Mouse (Mus musculus) forebrain, embryonic 11.5 days (tissue): ENCODE measurements around the gene Gata3. TPM values are rescaled to one million over a fixed set of nuclear protein-coding genes. Genes with fewer than 3 reads are reported as not detected.

Experiments
- ATAC-seq: fragments of 200-750 bp; cut with Nextera tagmentation; replicated peaks from 2 replicates; pipeline ENCODE4 v1.8.0; 2017; ENCODE audit warnings: moderate TSS enrichment; ENCODE audit not compliant: low FRiP score
- DNase-seq: peaks from one replicate; pipeline ENCODE4 v3.0.0-alpha.2; 2017; ENCODE audit warnings: low spot score
- H3K27ac ChIP-seq: fragments of 300-500 bp; sonication (generic); 2 replicates; pipeline ENCODE4 v1.5.1; 2014; ENCODE audit warnings: low read depth, low read length
- H3K27me3 ChIP-seq: fragments of 300-500 bp; sonication (generic); 2 replicates; pipeline ENCODE4 v1.6.1; 2014; ENCODE audit warnings: mild to moderate bottlenecking, low read length, mixed read lengths; ENCODE audit not compliant: control insufficient read depth, insufficient read depth
- H3K36me3 ChIP-seq: fragments of 300-500 bp; sonication (generic); 2 replicates; pipeline ENCODE4 v1.6.1; 2014; ENCODE audit warnings: mild to moderate bottlenecking, low read length, moderate library complexity, mixed read lengths; ENCODE audit not compliant: control insufficient read depth, insufficient read depth
- H3K4me1 ChIP-seq: fragments of 300-500 bp; sonication (generic); replicated peaks from 2 replicates; pipeline ENCODE4 v1.6.1; 2014; ENCODE audit warnings: low read length, mixed read lengths; ENCODE audit not compliant: control insufficient read depth, insufficient read depth
- H3K4me2 ChIP-seq: fragments of 300-500 bp; sonication (generic); 2 replicates; pipeline ENCODE4 v1.6.1; 2014; ENCODE audit warnings: low read depth, mild to moderate bottlenecking, low read length, moderate library complexity, mixed read lengths; ENCODE audit not compliant: severe bottlenecking
- H3K4me3 ChIP-seq: fragments of 300-500 bp; sonication (generic); 2 replicates; pipeline ENCODE4 v1.5.1; 2014; ENCODE audit warnings: low read depth, low read length
- H3K9ac ChIP-seq: fragments of 300-500 bp; sonication (generic); 2 replicates; pipeline ENCODE4 v1.6.1; 2014; ENCODE audit warnings: low read length
- H3K9me3 ChIP-seq: fragments of 300-500 bp; sonication (generic); 2 replicates; pipeline ENCODE4 v1.6.1; 2016; ENCODE audit warnings: low read length, mixed read lengths; ENCODE audit not compliant: control insufficient read depth
- WGBS: fragments of 180-500 bp; shearing (Covaris S2); extraction: QIAGEN DNeasy Blood & Tissue Kit; methylation state at CpG from one replicate; pipeline ENCODE4 v1.1.7; 2014; 5-methylcytosine and 5-hydroxymethylcytosine counted together
- polyA plus RNA-seq: library from polyadenylated mRNA; unstranded; fragments of >200 nt; fragmentation: Nextera tagmentation; extraction: Ambion mirVana; gene quantifications from 2 replicates; pipeline ENCODE4 v1.2.1, GENCODE M21; 2014

Gata3 gene
- polyA plus RNA-seq, 1 experiment from 2014 or later, result 3.4 TPM

DNA sequence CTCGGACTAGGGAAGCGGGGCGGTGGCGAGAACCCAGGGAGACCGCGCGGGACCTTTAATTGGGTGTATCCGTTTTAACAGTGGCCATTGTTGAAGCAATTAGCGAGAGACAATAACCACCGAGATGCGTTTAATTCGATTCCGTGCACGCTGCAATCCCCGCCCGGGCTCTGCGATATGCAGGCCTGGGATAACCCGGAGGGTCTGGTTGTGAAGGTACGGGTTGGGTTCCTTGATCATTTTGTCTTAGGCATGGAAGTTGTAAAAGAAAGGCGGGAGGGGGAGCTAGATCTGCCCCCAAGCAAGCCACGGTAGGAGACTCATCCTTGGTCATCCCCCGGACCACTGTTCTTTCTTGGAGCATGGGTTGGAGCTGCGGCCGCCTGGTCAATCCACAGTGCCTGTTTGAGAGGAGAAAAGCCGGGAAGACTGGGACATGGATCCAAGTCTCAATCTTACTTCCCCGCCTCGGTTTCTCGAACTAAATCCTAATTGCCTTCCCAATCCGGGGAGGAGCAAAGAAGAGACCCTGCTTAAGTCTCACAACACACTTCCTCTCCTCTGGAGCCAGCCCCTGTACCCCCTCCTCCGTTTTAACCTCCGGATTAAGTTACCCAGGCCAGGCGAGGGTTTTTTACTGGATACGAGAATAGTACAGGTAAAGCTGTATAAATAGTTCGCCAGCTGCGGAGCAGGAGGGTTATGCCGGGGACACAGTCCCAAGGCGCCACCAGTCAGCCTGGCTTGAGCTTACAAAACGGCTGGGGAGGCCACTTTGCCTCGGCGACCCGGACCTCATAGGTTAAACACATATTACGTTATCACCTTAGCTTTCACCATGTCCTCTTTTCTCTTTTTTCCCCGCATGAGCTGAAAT, 6.7 kb downstream of the Gata3 start:
- peak; percentile 66 for DNase-seq
- WGBS, result under 1% methylated on average over 43 of the region's 43 CpGs

DNA sequence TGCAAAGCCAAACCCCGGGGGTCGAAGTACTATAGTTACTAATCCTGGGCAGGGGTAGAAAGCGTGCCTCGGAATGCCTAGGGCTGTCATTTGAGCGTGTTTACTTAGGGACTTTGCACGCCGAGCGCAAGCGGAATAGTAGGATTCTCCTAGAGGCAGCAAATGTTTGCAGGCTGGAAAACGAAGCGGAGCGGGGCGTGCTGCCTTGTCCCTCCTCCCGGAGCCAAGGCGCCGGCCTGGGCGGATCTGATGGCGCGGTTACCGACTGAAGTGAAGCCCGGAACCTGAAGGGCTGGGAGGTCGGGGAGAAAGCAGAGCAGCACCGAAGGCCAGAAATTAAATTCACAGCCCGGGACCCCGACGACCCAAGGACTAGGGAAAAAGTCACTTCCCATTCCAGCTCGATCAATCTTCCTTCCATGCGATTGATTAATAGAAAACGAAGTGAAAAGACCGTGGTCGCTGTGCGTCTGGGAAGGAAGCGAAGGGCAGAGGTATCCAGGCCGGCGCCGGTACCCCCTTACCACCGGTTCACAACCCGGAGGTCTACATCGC, 7.4 kb downstream of the Gata3 start:
- H3K9me3 ChIP-seq, result no peaks in the 10 kb centered on the region
- peak overlapping the region; percentile 16 for H3K4me3 ChIP-seq
- no peak overlapping the region for H3K9ac ChIP-seq
- WGBS, result under 1% methylated on average over 39 of the region's 39 CpGs
- no peak overlapping the region for H3K27ac ChIP-seq
- DNase-seq, result peak; percentile 68
- peaks cover 12% of the 10 kb centered on the region; the same call in 1 of the 2 replicates for H3K4me1 ChIP-seq
- no peaks in the 10 kb centered on the region for H3K36me3 ChIP-seq
- no peak for ATAC-seq
- peaks cover 93% of the 10 kb centered on the region for H3K27me3 ChIP-seq
- H3K4me2 ChIP-seq, result peak overlapping the region; percentile 11; the same call in 1 of the 2 replicates

More for the DNA sequence above, 6.7 kb downstream of the Gata3 start:
- Histone ChIP-seq H3K4me1 (peaks cover 12% of the 10 kb centered on the region; the same call in 1 of the 2 replicates), H3K9me3 (no peaks in the 10 kb centered on the region), H3K9ac (no peak overlapping the region), H3K4me2 (peak overlapping the region; percentile 11; the same call in 1 of the 2 replicates), H3K27me3 (peaks cover 94% of the 10 kb centered on the region), H3K36me3 (no peaks in the 10 kb centered on the region), H3K4me3 (peak overlapping the region; percentile 16), H3K27ac (no peak overlapping the region)
- ATAC-seq, result no peak

- DNase-seq (peak; percentile 68), ATAC-seq (no peak)
- Histone ChIP-seq H3K4me2 (peak overlapping the region; percentile 49), H3K4me1 (peaks cover 15% of the 10 kb centered on the region; the same call in 1 of the 2 replicates), H3K36me3 (no peaks in the 10 kb centered on the region), H3K4me3 (peak overlapping the region; percentile 27), H3K9ac (no peak overlapping the region), H3K9me3 (no peaks in the 10 kb centered on the region), H3K27me3 (peaks cover 91% of the 10 kb centered on the region), H3K27ac (no peak overlapping the region)
- WGBS, result under 1% methylated on average over 13 of the region's 13 CpGs
These were observed 8.2 kb downstream of the Gata3 start for GRCm38 (mm10) chr2:9881611-9882023.

GRCm38 (mm10) chr2:9881051-9881591, 8.7 kb downstream of the Gata3 start, which contains the start of gene 4930412O13Rik:
4930412O13Rik (plus strand) TSS chr2:9881252.
- H3K4me1 ChIP-seq, result peaks cover 15% of the 10 kb centered on the region; the same call in 1 of the 2 replicates

GRCm38 (mm10) chr2:9880271-9880670, 9.6 kb downstream of the Gata3 start:
- DNase-seq, result peak; percentile 48
- WGBS, result under 1% methylated on average over 11 of the region's 11 CpGs
- peaks cover 15% of the 10 kb centered on the region; the same call in 1 of the 2 replicates for H3K4me1 ChIP-seq

More at GRCm38 (mm10) chr2:9881051-9881591, 8.7 kb downstream of the Gata3 start, which contains the start of gene 4930412O13Rik:
- Histone ChIP-seq H3K9me3 (no peaks in the 10 kb centered on the region), H3K27ac (no peak within 1 kb of the TSS), H3K4me2 (peak within 1 kb of the TSS; percentile 49), H3K27me3 (peaks cover 89% of the 10 kb centered on the region), H3K36me3 (no peaks in the 10 kb centered on the region), H3K9ac (no peak within 1 kb of the TSS), H3K4me3 (peak within 1 kb of the TSS; percentile 27)
- ATAC-seq (no peak), DNase-seq (peak; percentile 73)
- WGBS, result under 1% methylated on average over 33 of the region's 35 CpGs

GRCm38 (mm10) chr2:9879493-9879892, 10.3 kb downstream of the Gata3 start:
- H3K4me1 ChIP-seq, result peaks cover 15% of the 10 kb centered on the region; the same call in 1 of the 2 replicates
- H3K9ac ChIP-seq, result no peak overlapping the region
- no peaks in the 10 kb centered on the region for H3K36me3 ChIP-seq
- H3K4me2 ChIP-seq, result peak overlapping the region; percentile 83
- ATAC-seq, result peak; percentile 97
- H3K9me3 ChIP-seq, result no peaks in the 10 kb centered on the region
- peak overlapping the region; percentile 42 for H3K4me3 ChIP-seq
- DNase-seq, result peak; percentile 96
- WGBS, result under 1% methylated on average over 21 of the region's 21 CpGs
- H3K27me3 ChIP-seq, result peaks cover 89% of the 10 kb centered on the region
- H3K27ac ChIP-seq, result no peak overlapping the region

More at GRCm38 (mm10) chr2:9880271-9880670, 9.6 kb downstream of the Gata3 start:
- Histone ChIP-seq H3K27ac (no peak overlapping the region), H3K4me3 (no peak overlapping the region), H3K4me2 (no peak overlapping the region), H3K36me3 (no peaks in the 10 kb centered on the region), H3K27me3 (peaks cover 89% of the 10 kb centered on the region), H3K9ac (no peak overlapping the region), H3K9me3 (no peaks in the 10 kb centered on the region)
- no peak for ATAC-seq

DNA sequence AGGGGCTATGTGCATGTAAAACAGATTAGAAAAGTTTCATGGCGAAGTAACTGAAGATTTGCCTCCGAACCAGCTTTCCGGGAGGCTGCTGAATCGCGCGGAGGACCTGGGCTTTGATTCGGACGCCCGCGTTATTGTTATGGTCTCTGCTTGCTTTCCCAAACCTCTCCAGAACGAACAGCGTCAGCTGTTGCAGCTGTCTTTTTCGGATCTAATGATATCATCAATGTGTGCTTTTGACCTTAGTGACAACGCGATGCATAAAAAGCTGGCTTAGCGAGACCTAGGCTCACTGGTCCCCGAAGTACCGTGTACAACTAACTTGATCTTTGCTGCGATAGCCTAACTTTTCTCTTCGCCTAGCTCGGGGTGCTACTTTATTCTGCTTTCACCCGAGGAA, 10.7 kb downstream of the Gata3 start:
- under 1% methylated on average over 22 of the region's 22 CpGs for WGBS
- Histone ChIP-seq H3K4me3 (peak overlapping the region; percentile 42), H3K27ac (no peak overlapping the region), H3K4me2 (peak overlapping the region; percentile 83), H3K27me3 (peaks cover 89% of the 10 kb centered on the region), H3K9me3 (no peaks in the 10 kb centered on the region), H3K36me3 (no peaks in the 10 kb centered on the region), H3K4me1 (peaks cover 15% of the 10 kb centered on the region; the same call in 1 of the 2 replicates), H3K9ac (no peak overlapping the region)
- ATAC-seq, result peak; percentile 0; the same call in 1 of the 2 replicates
- peak; percentile 67 for DNase-seq

GRCm38 (mm10) chr2:9878564-9879081, 11.2 kb downstream of the Gata3 start:
- Histone ChIP-seq H3K36me3 (no peaks in the 10 kb centered on the region), H3K9ac (no peak overlapping the region), H3K27ac (no peak overlapping the region), H3K9me3 (no peaks in the 10 kb centered on the region), H3K4me2 (peak overlapping the region; percentile 83), H3K4me3 (peak overlapping the region; percentile 42), H3K27me3 (peaks cover 90% of the 10 kb centered on the region), H3K4me1 (peaks cover 15% of the 10 kb centered on the region; the same call in 1 of the 2 replicates)
- ATAC-seq (peak; percentile 26; the same call in 1 of the 2 replicates), DNase-seq (peak; percentile 78)
- under 1% methylated on average over 31 of the region's 33 CpGs for WGBS
